Mouse (Mus musculus) spleen, postnatal 4 days (tissue): ENCODE results near the gene Ddx60.

Experiments used
- DNase-seq, 2 experiments: peaks; one replicate each; pipeline ENCODE4 v3.0.0; 2022; ENCODE audit warnings: low spot score in 2 of 2

Ddx60 gene

GRCm38 (mm10) chr8:61985703-61986475 lies 58.0 kb downstream of the Ddx60 start:
- no peak for DNase-seq

DNA sequence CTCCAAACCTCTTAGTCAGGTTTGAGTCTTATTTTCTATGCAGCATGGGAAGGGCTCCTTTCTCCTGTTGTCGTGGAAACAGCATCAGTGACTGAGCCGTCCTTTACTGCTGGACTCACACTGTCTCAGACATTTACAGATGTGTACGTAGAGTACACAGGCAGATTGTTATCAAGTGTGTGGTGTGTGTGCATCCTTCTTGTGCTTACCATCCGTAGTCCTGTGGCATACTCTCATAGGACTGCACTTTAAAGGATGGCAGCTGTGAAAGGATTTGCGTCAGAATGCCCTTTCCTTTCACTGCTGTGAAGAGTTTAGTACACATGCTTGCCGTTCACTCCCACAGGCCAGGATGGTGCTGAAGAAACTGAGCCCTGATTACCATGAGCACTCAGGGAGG lies 61.6 kb downstream of the Ddx60 start:
- no peak for DNase-seq

GRCm38 (mm10) chr8:61992796-61993195 lies 64.9 kb downstream of the Ddx60 start:
- DNase-seq: no peak

DNA sequence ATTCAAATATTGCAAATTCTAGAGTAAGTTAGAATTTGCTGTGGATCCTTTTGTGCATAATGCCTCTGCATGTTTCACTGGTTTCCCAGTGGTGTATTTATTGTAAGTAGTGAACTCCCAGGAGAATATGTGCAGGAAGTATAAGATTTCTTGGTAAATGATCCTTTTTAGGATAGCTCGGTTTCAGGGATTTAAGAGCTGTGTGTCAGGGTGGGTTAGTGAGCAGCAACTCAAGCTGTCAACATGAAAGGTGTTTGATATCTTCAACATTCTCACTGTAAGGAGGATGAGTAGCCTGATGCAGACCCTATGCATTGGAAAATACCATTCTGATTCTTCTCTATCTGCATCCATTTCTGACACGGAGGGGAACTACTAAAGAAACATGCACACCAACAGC lies 69.2 kb downstream of the Ddx60 start:
- no peak for DNase-seq

GRCm38 (mm10) chr8:62014166-62014565 lies 86.3 kb downstream of the Ddx60 start:
- no peak for DNase-seq

- DNase-seq: no peak
Measured at GRCm38 (mm10) chr8:62014582-62014981, 86.7 kb downstream of the Ddx60 start.

GRCm38 (mm10) chr8:62034351-62034750 lies 106.5 kb downstream of the Ddx60 start:
- no peak for DNase-seq

GRCm38 (mm10) chr8:62046809-62047208 lies 118.9 kb downstream of the Ddx60 start:
- DNase-seq: no peak

GRCm38 (mm10) chr8:62060357-62060756 lies 132.5 kb downstream of the Ddx60 start:
- DNase-seq: no peak

DNA sequence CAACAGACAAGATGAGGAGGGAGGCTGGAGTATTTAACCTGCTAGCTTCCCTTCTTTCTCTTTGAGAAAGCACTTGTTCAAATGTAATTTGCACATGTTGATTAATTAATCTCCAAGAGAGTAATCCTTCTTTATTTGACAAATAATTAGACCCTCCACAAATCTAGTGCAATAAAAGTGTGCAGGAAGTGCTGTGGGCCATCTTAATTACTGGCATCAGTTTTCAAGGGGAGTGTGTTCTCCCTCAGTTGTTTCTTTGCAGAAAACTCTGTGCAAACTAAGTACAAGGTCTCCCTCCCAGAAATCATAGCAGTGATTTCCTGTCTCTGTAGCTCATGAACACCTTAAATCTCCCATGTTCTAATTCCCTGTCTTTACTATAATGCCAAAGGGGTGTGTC lies 140.4 kb downstream of the Ddx60 start:
- no peak for DNase-seq

DNA sequence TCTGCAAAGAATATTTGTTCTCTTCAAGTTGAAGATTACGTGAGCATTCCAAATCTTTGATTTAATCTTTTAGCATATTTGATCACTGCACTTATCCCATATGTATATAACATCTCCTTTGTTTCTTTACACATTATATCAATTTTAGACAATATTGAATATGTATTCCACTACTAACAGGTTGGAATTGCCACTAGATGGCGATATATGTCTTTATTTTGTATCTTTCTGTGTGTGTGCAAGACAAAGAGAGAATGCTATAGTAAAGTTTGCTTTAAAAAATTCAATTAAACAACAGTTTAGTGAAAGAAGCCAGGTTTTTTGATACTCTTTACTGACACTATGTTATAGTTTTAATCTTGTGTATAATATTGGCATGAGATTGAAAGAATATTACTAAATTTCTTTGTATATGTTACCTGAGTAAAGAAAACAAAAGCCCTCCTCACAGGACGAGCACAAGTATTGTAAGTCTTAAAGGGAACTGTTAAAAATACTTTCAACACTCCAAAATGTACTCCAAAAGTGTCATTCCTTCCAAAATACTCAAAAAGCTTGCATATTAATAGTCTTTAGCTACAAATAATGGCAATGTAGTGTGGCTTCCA lies 152.4 kb downstream of the Ddx60 start:
- DNase-seq: no peak

DNA sequence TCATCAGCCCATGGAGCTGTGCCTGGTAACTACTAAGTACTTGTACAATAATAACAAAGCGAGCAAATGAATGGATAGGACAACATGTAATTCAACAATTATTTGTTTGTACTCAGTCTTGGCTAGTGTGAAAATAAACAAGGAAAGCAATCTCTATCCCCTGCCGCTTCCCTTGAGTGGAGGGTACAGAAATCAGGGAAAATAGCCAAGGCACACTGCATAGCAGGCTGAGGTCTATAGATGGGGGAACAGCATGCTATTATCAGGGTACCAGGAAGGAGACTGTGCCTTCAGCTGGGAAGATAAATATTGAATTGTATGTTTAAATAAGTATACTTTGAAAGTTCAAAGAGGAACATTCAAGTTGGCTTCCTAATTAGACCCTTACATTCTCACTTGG lies 153.9 kb downstream of the Ddx60 start:
- no peak for DNase-seq
